Mouse (Mus musculus) erythroblast, embryonic 14.5 days (primary cell): ENCODE data around the gene Knstrn. TPM values are rescaled to one million over a fixed set of nuclear protein-coding genes. Genes with fewer than 3 reads are reported as not detected.

Experiments
- H3K27me3 ChIP-seq: 2 replicates; pipeline ENCODE4 v1.6.1; 2012; ENCODE audit warnings: inconsistent platforms; ENCODE audit not compliant: control insufficient read depth
- H3K36me3 ChIP-seq: 2 replicates; pipeline ENCODE4 v1.6.1; 2012; ENCODE audit warnings: mild to moderate bottlenecking, inconsistent platforms; ENCODE audit not compliant: control insufficient read depth
- H3K4me1 ChIP-seq: 2 replicates; pipeline ENCODE4 v1.6.1; 2012; ENCODE audit warnings: inconsistent platforms; ENCODE audit not compliant: control insufficient read depth
- H3K4me3 ChIP-seq: replicated peaks from 2 replicates; pipeline ENCODE3; 2012; ENCODE audit warnings: moderate library complexity, mild to moderate bottlenecking, inconsistent platforms
- H3K9me3 ChIP-seq: 2 replicates; pipeline ENCODE4 v1.6.1; 2012; ENCODE audit warnings: low read length, inconsistent platforms, mixed read lengths; ENCODE audit not compliant: control insufficient read depth
- GATA1 ChIP-seq: IDR thresholded peaks from 2 replicates; pipeline ENCODE4 v1.6.1; 2012; ENCODE audit warnings: low read length, inconsistent platforms, mixed read lengths
- TAL1 ChIP-seq: IDR thresholded peaks from 3 replicates; pipeline ENCODE4 v1.6.1; 2012; ENCODE audit warnings: low read length, inconsistent platforms, mixed read lengths
- polyA plus RNA-seq: library from polyadenylated mRNA; stranded (reverse); fragments of >175 nt; gene quantifications from 2 replicates; pipeline ENCODE4 v1.2.3, GENCODE M21; 2012

Knstrn gene
- polyA plus RNA-seq, 1 experiment, result 32.4 TPM

DNA sequence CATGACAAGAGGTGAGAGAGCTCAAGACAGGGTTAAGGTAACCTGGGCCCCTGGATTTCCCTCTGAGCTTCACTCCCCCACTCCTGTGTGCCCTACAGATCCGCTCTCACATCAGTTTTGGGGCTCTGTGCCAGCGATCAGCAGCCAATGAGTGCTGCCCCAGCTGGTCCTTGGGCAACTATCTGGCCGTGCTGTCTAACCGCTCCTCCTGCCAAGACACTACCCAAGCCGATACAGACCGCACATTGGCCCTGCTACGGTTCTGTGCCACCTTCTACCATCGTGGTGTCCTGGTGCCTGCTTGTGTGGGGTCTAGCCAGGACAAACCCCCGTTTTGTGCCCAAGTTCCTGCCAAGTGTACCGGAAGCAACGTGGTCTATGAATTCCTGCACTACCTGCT is 24.3 kb upstream of the Knstrn start:
- H3K4me1 ChIP-seq, result peaks cover 47% of the 10 kb centered on the region
- H3K4me3 ChIP-seq, result no peak overlapping the region
- H3K36me3 ChIP-seq, result no peaks in the 10 kb centered on the region
- peaks cover 3% of the 10 kb centered on the region for H3K27me3 ChIP-seq
- no peaks in the 10 kb centered on the region for H3K9me3 ChIP-seq
- TF ChIP-seq GATA1 (no peak), TAL1 (no peak)

DNA sequence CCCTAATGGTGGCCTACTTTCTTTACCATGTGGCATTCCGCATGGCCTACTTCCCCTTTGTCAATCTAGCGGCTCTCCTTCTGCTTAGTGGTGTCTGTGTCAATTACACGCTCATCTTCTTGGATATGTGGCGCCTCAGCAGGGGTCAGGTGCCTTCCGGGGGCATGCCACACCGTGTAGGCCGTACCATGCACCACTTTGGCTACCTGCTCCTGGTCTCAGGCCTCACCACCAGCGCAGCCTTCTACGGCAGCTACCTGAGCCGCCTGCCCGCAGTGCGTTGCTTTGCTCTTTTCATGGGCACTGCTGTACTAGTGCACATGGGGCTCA is 23.6 kb upstream of the Knstrn start:
- no peaks in the 10 kb centered on the region for H3K36me3 ChIP-seq
- no peak for TF ChIP-seq TAL1
- TF ChIP-seq GATA1, result no peak
- peak overlapping the region; percentile 37 for H3K4me3 ChIP-seq
- H3K27me3 ChIP-seq, result peaks cover 3% of the 10 kb centered on the region
- H3K4me1 ChIP-seq, result peaks cover 47% of the 10 kb centered on the region
- H3K9me3 ChIP-seq, result no peaks in the 10 kb centered on the region

DNA sequence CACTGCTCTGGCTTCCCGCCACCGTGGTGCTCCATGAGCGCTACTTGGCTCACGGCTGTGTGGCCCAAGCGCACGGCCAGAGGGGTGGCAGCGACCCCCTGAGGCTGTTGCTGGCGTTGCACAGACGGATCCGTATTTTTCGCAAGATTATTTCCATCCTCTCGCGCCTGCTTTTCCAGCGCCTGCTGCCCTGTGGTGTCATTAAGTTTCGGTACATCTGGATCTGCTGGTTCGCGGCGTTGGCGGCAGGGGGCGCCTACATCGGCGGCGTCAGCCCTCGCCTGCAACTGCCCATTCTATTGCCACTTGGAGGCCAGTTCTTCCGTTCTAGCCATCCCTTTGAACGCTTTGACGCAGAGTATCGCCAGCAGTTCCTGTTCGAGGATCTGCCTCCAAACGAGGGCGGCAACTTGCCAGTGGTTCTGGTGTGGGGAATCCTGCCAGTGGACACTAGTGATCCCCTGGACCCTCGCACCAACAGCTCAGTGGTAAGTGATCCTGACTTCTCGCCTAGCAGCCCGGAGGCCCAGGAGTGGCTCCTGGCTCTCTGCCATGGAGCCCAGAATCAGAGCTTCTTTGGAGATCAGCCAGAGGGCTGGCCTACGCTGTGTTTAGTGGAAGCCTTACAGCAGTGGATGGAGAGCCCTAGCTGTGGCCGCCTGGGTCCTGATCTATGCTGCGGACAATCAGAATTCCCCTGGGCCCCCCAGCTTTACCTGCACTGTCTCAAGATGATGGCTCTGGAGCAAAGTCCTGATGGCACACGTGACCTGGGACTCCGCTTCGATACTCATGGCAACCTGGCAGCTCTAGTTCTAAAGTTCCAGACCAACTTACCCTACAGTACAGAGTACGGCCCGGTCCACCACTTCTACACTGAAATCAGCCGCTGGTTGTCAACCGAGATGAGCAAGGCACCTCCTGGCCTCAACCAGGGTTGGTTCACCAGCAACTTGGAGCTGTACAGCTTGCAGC is 23.0 kb upstream of the Knstrn start:
- H3K27me3 ChIP-seq, result peaks cover 3% of the 10 kb centered on the region
- no peaks in the 10 kb centered on the region for H3K9me3 ChIP-seq
- no peaks in the 10 kb centered on the region for H3K36me3 ChIP-seq
- H3K4me1 ChIP-seq, result peaks cover 47% of the 10 kb centered on the region
- H3K4me3 ChIP-seq, result peak overlapping the region; percentile 37
- no peak for TF ChIP-seq GATA1
- TF ChIP-seq TAL1, result no peak

DNA sequence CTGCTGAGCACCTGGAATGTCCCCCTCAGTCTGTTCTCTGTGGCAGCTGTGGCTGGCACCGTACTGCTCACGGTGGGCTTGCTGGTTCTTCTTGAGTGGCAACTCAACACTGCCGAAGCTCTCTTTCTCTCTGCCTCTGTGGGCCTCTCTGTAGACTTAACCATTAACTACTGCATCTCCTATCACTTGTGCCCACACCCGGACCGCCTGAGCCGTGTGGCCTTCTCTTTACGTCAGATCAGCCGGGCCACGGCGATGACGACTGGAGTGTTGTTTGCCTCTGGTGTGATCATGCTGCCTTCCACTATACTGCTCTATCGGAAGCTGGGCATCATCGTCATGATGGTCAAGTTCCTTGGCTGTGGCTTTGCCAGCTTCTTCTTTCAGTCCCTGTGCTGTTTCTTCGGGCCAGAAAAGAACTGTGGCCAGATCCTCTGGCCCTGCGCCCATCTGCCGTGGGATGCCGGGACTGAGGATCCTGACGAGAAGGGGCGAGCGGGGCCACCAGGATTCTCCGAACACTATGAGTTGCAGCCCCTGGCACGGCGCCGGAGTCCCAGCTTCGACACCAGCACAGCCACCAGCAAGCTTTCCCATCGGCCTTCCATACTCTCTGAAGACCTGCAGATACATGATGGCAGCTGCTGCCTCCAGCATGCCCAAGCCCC is 22.1 kb upstream of the Knstrn start:
- peak overlapping the region; percentile 15 for H3K4me3 ChIP-seq
- peaks cover 3% of the 10 kb centered on the region for H3K27me3 ChIP-seq
- no peaks in the 10 kb centered on the region for H3K36me3 ChIP-seq
- no peaks in the 10 kb centered on the region for H3K9me3 ChIP-seq
- peaks cover 42% of the 10 kb centered on the region for H3K4me1 ChIP-seq
- TF ChIP-seq GATA1 (no peak), TAL1 (no peak)

DNA sequence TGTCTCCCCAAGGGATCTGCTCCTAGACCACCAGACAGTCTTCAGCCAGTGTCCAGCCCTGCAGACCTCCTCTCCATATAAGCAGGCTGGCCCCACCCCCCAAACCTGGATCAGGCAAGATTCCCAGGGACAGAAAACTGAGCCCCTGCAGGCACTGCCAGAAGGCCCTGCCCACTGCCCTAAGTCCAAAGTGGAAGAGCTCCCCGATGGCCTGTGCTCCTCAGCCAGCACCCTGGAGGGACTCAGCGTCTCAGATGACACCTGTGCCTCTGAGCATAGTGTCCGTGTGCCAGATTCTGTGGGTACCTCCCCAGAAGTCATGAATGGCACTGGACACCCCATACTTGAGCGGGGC is 21.6 kb upstream of the Knstrn start:
- peaks cover 3% of the 10 kb centered on the region for H3K27me3 ChIP-seq
- TF ChIP-seq TAL1 (no peak), GATA1 (no peak)

DNA sequence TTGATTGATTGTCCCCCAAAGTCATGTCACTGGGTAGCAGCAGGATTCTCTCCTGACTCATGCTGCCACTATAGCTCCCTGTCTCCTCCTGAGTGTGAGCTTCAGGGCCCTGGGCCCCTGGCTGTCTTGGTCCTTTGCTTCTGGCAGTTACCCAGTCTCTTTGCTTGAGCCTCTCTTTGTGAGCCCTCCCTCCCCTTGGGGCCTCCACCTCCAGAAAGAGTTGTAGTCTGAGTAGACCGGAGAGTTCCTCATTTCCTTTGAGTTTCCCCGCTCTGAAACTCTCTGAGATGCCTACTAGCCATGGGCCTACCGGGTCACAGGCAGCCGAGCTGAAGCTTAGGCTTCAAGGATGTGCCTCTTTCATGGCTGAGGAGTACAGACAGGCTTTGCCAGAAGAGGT is 20.2 kb upstream of the Knstrn start:
- Histone ChIP-seq H3K9me3 (no peaks in the 10 kb centered on the region; the same call in 1 of the 2 replicates), H3K4me3 (no peak overlapping the region), H3K36me3 (no peaks in the 10 kb centered on the region), H3K27me3 (peaks cover 3% of the 10 kb centered on the region), H3K4me1 (peaks cover 38% of the 10 kb centered on the region)
- TF ChIP-seq TAL1 (no peak), GATA1 (no peak)

More for the DNA sequence above, 21.6 kb upstream of the Knstrn start:
- Histone ChIP-seq H3K36me3 (no peaks in the 10 kb centered on the region), H3K9me3 (no peaks in the 10 kb centered on the region), H3K4me3 (no peak overlapping the region), H3K4me1 (peaks cover 38% of the 10 kb centered on the region)

DNA sequence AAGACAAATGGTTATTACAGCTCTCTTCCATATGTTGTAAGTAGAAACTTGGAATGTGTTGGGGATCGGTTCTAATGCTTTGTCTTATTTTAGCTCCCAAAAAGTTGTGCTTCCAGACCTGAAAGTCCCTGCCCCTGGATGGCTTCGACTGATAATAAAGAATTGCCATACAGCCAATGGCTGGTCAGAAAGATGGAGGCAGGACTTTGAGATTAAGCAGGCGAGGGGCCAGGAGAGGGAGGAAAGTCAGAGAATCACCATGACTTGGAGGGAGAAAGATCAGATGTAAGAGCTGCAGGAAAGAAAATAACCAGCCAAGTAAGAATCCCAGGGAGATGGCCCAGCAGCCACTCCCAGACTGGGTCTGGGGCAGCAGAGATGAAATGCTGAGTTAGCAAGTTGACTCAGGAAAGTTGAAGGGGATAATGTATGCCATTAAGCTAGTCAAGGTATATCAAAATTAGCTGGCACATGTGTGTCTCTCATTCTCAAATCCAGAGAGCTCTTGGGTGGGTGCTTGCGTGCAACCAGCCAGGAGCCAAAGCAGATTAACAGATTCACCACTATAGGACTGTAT is 11.2 kb upstream of the Knstrn start:
- Histone ChIP-seq H3K4me3 (peak overlapping the region; percentile 56), H3K9me3 (no peaks in the 10 kb centered on the region; the same call in 1 of the 2 replicates), H3K36me3 (no peaks in the 10 kb centered on the region), H3K4me1 (peaks cover 63% of the 10 kb centered on the region), H3K27me3 (no peaks in the 10 kb centered on the region; the same call in 1 of the 2 replicates)
- TF ChIP-seq TAL1 (no peak), GATA1 (no peak)

DNA sequence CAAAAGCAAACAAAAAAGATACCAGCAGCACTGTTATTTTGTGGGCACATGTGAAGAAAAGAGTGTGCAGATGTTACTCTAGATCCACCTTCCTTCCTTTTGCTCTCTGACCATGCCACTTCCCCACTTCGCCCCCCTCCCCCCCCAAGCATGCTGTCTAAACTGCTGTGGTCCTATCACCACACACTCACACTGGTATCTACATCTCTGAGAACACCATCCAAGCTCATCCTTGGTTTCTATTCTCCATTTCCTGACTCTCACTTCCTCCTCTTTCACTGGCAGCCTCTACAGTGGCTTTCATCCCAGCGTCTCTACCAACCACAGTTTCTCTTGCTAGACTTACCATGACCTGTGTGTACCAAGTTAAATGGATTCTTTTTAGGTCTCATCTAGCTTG is 9.3 kb upstream of the Knstrn start:
- H3K4me1 ChIP-seq, result peaks cover 62% of the 10 kb centered on the region
- no peaks in the 10 kb centered on the region; the same call in 1 of the 2 replicates for H3K27me3 ChIP-seq
- no peaks in the 10 kb centered on the region for H3K36me3 ChIP-seq
- H3K4me3 ChIP-seq, result no peak overlapping the region
- no peaks in the 10 kb centered on the region for H3K9me3 ChIP-seq
- TF ChIP-seq GATA1 (no peak), TAL1 (no peak)

DNA sequence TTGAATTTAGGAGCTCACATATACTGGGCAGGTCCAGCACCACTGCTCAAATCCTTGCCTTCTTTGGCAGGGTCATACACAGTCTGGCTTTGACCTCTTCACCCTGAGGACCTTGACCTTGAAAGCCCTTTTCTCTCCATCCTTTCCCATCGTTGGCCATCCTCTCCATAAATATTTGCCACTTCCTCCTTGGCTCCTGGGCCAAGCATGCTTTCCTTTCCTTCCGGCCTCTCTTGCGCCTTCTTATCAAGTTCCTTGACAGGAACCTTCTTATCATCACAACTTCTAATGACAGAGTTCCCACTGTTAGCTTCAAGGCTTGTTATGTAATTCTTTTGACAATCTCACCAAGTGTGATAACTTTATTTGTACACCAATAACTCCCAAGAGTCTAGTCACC is 8.7 kb upstream of the Knstrn start:
- peaks cover 62% of the 10 kb centered on the region for H3K4me1 ChIP-seq
- no peaks in the 10 kb centered on the region for H3K36me3 ChIP-seq
- H3K9me3 ChIP-seq, result no peaks in the 10 kb centered on the region
- H3K27me3 ChIP-seq, result no peaks in the 10 kb centered on the region; the same call in 1 of the 2 replicates
- TF ChIP-seq GATA1 (no peak), TAL1 (no peak)
- no peak overlapping the region for H3K4me3 ChIP-seq
